Mouse (Mus musculus) mouse embryonic stem cell (cell line): ENCODE data around the gene Mzf1.

ENCODE experiments used
- in situ Hi-C, 2 experiments: fragments of 300-500 bp; cut with MboI; formaldehyde crosslinking; loops; 1 replicate in 1 of 2; 3 replicates in 1 of 2; pipeline ENCODE4 v1.14.3; 2019 to 2020; ENCODE audit warnings: low sequenced_read_pairs in 2 of 2, low pct_unique_long_range_greater_than_20kb in 1 of 2, mixed read lengths in 1 of 2; ENCODE audit not compliant: unreplicated experiment in 1 of 2

Mzf1 gene

DNA sequence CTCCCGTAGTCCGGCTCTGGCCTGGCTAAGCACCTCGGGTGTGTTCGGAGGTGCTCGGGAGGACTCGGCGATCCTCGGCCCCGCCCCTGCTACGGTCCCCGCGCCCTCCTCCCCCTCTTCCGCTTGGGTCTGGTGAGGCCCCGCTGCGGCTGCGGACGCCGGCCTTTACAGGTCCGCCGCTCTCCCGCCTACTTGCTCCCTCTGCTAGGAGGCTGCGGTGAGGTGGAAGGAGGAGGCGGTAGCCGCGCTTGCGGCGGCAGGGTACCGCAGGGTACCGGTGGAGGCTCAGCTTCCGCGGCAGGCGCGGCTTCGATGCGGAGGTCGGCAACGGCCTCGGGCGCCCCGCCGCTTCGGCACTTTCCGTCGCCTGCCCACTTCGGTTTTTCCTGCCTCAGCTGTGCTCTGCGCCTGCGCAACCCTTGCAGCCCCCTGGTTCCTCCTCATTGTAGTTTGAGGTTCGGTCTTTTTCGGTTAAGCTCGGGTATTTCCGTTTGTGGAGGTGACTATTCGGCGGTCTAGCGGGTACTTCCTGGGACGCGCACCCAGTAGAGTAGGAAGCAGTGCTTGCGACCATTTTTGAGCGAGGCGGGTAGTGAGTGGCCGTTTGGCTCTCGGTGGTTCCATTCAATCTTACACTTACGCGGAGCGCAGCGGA, 16.5 kb downstream of the Mzf1 start, which contains the start of gene Ube2m:
TSS of gene Ube2m (minus strand) at position 375 of the 655 bp plus-strand sequence.
- in situ Hi-C loops = loop anchor here in 1 of 2 experiments (5.0 kb wide), 1 partner anchor 36 kb away; no protein-coding TSS in a partner anchor

GRCm38 (mm10) chr7:13037366-13037765, 17.2 kb downstream of the Mzf1 start:
- in situ Hi-C loops = loop anchor here in 1 of 2 experiments (5.0 kb wide), 1 partner anchor 35 kb away; no protein-coding TSS in a partner anchor

DNA sequence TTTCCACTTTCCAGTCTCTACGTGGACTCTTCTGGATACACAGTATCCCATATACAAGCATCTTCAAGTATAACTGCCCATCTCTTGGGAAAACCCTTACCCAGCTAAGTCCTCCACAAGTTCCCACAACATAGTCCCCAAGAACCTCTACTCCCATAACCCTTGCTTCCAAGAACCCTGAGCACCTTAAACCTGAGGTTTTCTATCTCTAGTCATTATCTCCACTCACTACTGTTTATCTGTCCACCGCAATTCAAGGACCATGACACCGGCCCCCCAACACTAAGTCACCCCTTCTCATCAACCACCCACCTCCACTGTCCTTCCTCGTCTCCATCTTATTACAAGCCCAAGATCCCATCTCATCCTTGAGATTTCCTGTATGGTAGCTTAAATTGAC, 17.8 kb downstream of the Mzf1 start:
- in situ Hi-C loops = loop anchor here in 1 of 2 experiments (5.0 kb wide), 1 partner anchor 35 kb away; no protein-coding TSS in a partner anchor

- in situ Hi-C loops = loop anchor here in 1 of 2 experiments (5.0 kb wide), 1 partner anchor 33 kb away; no protein-coding TSS in a partner anchor
Measured at GRCm38 (mm10) chr7:13035211-13035855, 19.2 kb downstream of the Mzf1 start.

DNA sequence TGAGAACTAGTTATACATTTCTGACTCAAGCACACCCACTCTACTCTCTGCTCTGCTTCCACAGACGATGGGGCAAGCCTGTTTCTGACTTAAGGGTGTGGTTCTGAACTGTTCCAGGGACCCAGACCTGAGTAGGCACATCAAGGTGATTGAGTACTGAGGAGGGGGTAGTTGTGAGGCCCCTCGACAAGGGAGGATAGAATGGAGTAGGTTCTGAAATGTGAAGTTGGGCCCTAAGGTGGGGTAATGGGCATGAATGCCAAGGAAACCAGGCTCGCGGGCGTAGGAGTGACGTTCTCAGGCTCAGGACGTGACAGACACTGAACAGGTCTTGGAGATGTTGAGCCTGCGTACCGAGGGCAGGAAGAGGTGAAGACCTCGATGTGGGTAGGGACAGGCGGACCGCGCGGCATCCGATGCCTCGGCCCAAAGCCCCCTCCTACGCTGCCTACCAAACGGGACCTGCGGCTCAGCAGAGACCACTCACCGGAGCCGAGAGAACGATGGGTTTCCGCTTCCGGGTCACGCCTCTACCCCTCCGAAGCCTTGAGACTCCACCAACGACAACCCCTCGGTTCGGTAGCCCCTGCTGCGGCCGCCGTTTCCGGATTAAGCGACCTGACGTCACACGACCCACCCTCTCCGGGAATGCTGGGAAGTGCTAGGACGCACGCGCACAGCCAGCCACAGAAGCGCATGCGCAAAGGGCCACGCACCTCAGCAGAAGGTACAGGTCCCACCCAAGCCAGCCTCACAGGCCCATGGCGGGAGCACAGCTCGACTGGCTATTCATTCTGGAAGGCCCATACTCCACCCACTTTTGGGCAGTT, 20.2 kb downstream of the Mzf1 start, which contains the start of gene Chmp2a:
TSS of gene Chmp2a (minus strand) at position 660 of the 830 bp plus-strand sequence.
- in situ Hi-C loops = no loop called here

DNA sequence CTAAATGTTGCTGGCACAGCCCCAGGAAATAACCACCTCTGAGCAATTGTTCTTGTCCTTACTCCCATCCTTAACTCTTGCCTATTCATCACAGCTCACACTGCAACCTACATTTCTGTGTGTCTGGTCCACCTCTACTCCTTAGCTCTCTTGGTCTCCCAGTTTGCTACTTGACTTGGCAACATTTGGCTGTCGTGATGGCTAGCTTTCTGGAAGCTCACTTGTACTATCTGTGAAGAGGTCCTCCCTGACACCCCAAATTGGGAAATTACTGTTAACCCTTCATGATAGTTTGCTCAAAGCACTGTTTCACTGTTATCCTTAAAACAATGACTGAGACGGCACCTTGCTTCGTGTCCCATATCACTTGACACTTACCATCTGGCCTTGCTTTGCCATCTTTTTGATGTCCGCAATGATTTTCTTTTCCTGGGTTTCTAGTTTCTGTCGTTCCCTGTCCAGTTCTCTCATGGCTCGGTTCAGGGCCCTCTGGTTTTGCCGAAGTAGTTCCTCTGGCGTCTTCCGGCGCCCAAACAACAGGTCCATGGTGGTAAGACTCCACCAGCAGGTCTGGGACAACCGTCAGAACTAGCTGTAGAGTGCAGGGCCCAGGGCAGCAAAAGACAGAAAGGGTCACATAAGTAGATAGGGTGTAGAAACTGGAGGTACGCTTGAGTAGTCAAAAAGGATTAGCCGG, 21.0 kb downstream of the Mzf1 start:
- in situ Hi-C loops = no loop called here

DNA sequence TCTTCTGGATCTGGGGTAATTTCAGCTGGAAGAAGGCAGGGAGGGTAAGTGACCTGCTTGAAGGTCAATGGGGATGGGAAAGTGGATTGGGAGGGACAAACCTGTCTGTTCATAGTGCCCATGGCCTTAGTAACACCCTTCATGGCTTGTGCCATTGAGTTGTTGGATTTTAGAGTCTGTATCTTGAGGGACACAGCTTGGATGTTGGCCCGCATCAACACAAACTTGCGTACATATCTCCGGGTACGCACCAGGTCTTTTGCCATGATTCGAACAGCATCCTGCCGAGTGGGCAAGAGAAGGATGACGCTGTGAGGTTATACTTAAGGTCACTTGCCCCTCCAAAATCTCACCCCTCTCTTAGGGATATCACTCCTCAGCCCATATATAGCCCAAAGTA, 22.0 kb downstream of the Mzf1 start:
- in situ Hi-C loops = no loop called here

DNA sequence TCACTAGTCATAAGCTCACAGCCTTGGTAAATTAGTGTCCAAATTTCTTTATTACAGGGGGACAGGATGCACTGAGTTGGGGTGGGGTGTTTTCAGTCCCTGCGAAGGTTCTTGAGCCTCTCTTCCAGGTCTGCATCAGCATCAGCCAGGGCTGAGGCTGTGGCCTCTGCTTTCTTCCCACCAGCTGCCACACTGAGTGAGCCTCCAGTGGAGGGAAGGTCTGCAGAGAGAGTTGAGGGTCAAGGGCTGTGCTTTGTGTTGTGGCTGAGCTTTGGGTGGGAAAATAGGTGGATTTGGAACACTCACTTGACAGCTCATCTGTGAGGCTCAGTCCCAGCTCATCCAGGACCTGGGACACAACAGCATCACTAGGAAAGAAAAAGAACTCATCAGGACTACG, 22.6 kb downstream of the Mzf1 start:
- in situ Hi-C loops = no loop called here

DNA sequence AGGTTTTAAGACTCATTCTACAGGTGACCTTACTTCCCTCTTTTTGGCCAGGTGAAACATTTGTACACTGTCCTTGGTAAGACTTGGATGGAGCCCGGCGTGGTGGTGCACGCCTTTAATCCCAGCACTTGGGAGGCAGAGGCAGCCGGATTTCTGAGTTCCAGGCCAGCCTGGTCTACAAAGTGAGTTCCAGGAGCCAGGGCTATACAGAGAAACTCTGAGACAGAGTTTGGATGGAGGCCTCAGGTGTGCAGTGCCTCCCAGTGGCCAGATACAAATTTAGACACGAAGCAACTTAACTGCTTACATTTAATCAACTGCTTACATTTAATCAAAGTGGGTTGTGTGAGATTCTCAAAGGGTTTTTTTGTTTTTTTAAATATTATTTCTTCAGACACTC, 23.5 kb downstream of the Mzf1 start:
- in situ Hi-C loops = no loop called here

DNA sequence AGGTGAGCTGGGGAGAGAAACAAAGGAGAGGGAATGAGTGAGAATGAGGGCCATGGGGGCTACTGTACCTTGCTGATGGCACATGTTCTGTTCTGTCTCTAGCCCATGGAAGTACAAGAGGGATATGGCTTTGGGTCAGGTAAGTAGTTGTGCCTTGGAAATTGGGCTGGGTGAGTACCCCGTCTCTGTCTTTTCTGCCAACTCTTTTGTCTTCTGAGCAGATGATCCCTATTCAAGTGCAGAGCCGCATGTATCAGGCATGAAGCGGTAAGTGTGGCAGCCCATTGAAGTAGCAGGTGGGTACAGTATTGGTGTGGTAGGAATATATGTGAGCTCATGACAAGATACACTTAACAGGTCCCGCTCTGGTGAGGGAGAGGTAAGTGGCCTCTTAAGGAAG, 25.6 kb downstream of the Mzf1 start:
- in situ Hi-C loops = loop anchor here in 1 of 2 experiments (5.0 kb wide), 1 partner anchor 102 kb away; the partner anchor contains the start of gene Rnf225

- in situ Hi-C loops = loop anchor here in 1 of 2 experiments (5.0 kb wide), 1 partner anchor 98 kb away; the partner anchor contains the start of gene Rnf225
Measured at GRCm38 (mm10) chr7:13025511-13026112, 29.0 kb downstream of the Mzf1 start.

DNA sequence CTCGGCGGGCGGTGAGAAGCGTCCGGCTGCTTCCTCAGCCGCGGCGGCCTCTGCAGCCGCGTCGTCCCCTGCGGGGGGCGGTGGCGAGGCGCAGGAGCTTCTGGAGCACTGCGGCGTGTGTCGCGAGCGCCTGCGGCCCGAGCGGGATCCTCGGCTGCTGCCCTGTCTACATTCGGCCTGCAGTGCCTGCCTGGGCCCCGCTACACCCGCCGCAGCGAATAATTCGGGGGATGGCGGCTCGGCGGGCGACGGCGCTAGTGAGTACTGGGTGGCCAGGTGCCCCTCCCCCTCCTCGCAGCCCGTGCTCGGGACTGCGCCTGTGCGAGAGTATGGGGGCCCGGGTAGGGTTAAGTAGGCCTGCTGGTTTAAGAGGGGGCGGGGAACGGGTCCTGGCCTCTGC, 29.8 kb downstream of the Mzf1 start:
- in situ Hi-C loops = loop anchor here in 1 of 2 experiments (5.0 kb wide), 1 partner anchor 98 kb away; the partner anchor contains the start of gene Rnf225

GRCm38 (mm10) chr7:13023928-13024731, 30.4 kb downstream of the Mzf1 start:
- in situ Hi-C loops = no loop called here

GRCm38 (mm10) chr7:13022773-13023535, 31.6 kb downstream of the Mzf1 start:
- in situ Hi-C loops = no loop called here

- in situ Hi-C loops = no loop called here
Measured at GRCm38 (mm10) chr7:13015217-13015616, 39.3 kb downstream of the Mzf1 start.

- in situ Hi-C loops = no loop called here
Measured at GRCm38 (mm10) chr7:13014275-13014839, 40.2 kb downstream of the Mzf1 start.
